Mouse (Mus musculus): ENCODE data around the gene Slit3. TPM values are rescaled to one million over a fixed set of nuclear protein-coding genes. Genes with fewer than 3 reads are reported as not detected.

Slit3 gene
- polyA plus RNA-seq, 1 experiment from 2014 or later = 3.5 TPM

GRCm38 (mm10) chr11:35440186-35440585 lies 319.2 kb downstream of the Slit3 start:
- DNase-seq = peak; percentile 60
- no peak overlapping the region for H3K4me3 ChIP-seq (replicated peaks; ENCODE audit: low read depth, low read length)
- H3K27me3 ChIP-seq (ENCODE audit: control insufficient read depth, insufficient read depth, low read length) = peaks cover 4% of the 10 kb centered on the region; the same call in 1 of the 2 replicates
- no peak overlapping the region for H3K27ac ChIP-seq (replicated peaks; ENCODE audit: low read depth, low read length)
- H3K9ac ChIP-seq (replicated peaks; ENCODE audit: low read length) = no peak overlapping the region
- ATAC-seq (ENCODE audit: low FRiP score, low TSS enrichment) = peak; percentile 63; the same call in 1 of the 2 replicates
- no peaks in the 10 kb centered on the region for H3K4me1 ChIP-seq (ENCODE audit: control insufficient read depth, insufficient read depth, low read length)
- WGBS = 9% methylated on average over 11 of the region's 11 CpGs
- no peaks in the 10 kb centered on the region for H3K9me3 ChIP-seq (ENCODE audit: control insufficient read depth, low read length)
- H3K36me3 ChIP-seq (ENCODE audit: control insufficient read depth, insufficient read depth, low read length) = no peaks in the 10 kb centered on the region
- no peak overlapping the region for H3K4me2 ChIP-seq (ENCODE audit: low read length)

GRCm38 (mm10) chr11:35444489-35445100 lies 323.6 kb downstream of the Slit3 start:
- no peak for DNase-seq
- Histone ChIP-seq H3K9me3 (ENCODE audit: control insufficient read depth, low read length) (no peaks in the 10 kb centered on the region), H3K27me3 (ENCODE audit: control insufficient read depth, insufficient read depth, low read length) (peaks cover 41% of the 10 kb centered on the region), H3K9ac (replicated peaks; ENCODE audit: low read length) (no peak overlapping the region), H3K4me3 (replicated peaks; ENCODE audit: low read depth, low read length) (no peak overlapping the region), H3K4me1 (ENCODE audit: control insufficient read depth, insufficient read depth, low read length) (no peaks in the 10 kb centered on the region), H3K27ac (replicated peaks; ENCODE audit: low read depth, low read length) (no peak overlapping the region), H3K36me3 (ENCODE audit: control insufficient read depth, insufficient read depth, low read length) (no peaks in the 10 kb centered on the region), H3K4me2 (ENCODE audit: low read length) (no peak overlapping the region)
- ATAC-seq (ENCODE audit: low FRiP score, low TSS enrichment) = no peak
- WGBS = 30% methylated on average over 6 of the region's 6 CpGs

GRCm38 (mm10) chr11:35447951-35448350 lies 326.9 kb downstream of the Slit3 start:
- WGBS = 86% methylated on average over 9 of the region's 9 CpGs
- ATAC-seq (ENCODE audit: low FRiP score, low TSS enrichment) = no peak
- H3K9me3 ChIP-seq (ENCODE audit: control insufficient read depth, low read length) = no peaks in the 10 kb centered on the region
- no peak overlapping the region for H3K27ac ChIP-seq (replicated peaks; ENCODE audit: low read depth, low read length)
- H3K9ac ChIP-seq (replicated peaks; ENCODE audit: low read length) = no peak overlapping the region
- peaks cover 63% of the 10 kb centered on the region for H3K27me3 ChIP-seq (ENCODE audit: control insufficient read depth, insufficient read depth, low read length)
- no peak overlapping the region for H3K4me2 ChIP-seq (ENCODE audit: low read length)
- no peak for DNase-seq
- H3K4me3 ChIP-seq (replicated peaks; ENCODE audit: low read depth, low read length) = no peak overlapping the region
- 0 out of 2 replicates have a peak, but pooled peaks cover 3% of the 10 kb centered on the region for H3K4me1 ChIP-seq (ENCODE audit: control insufficient read depth, insufficient read depth, low read length)
- no peaks in the 10 kb centered on the region for H3K36me3 ChIP-seq (ENCODE audit: control insufficient read depth, insufficient read depth, low read length)

GRCm38 (mm10) chr11:35449199-35449598 lies 328.2 kb downstream of the Slit3 start:
- peaks cover 10% of the 10 kb centered on the region; the same call in 1 of the 2 replicates for H3K4me1 ChIP-seq (ENCODE audit: control insufficient read depth, insufficient read depth, low read length)
- no peak overlapping the region for H3K9ac ChIP-seq (replicated peaks; ENCODE audit: low read length)
- H3K4me3 ChIP-seq (replicated peaks; ENCODE audit: low read depth, low read length) = no peak overlapping the region
- no peak overlapping the region for H3K27ac ChIP-seq (replicated peaks; ENCODE audit: low read depth, low read length)
- no peak overlapping the region for H3K4me2 ChIP-seq (ENCODE audit: low read length)
- WGBS = 84% methylated on average over 6 of the region's 6 CpGs
- H3K36me3 ChIP-seq (ENCODE audit: control insufficient read depth, insufficient read depth, low read length) = no peaks in the 10 kb centered on the region
- ATAC-seq (ENCODE audit: low FRiP score, low TSS enrichment) = no peak
- H3K9me3 ChIP-seq (ENCODE audit: control insufficient read depth, low read length) = no peaks in the 10 kb centered on the region
- H3K27me3 ChIP-seq (ENCODE audit: control insufficient read depth, insufficient read depth, low read length) = peaks cover 73% of the 10 kb centered on the region
- DNase-seq = no peak

GRCm38 (mm10) chr11:35451636-35452035 lies 330.6 kb downstream of the Slit3 start:
- ATAC-seq (ENCODE audit: low FRiP score, low TSS enrichment) (no peak), DNase-seq (peak; percentile 83)
- Histone ChIP-seq H3K4me2 (ENCODE audit: low read length) (no peak overlapping the region), H3K9me3 (ENCODE audit: control insufficient read depth, low read length) (no peaks in the 10 kb centered on the region), H3K27me3 (ENCODE audit: control insufficient read depth, insufficient read depth, low read length) (peaks cover 61% of the 10 kb centered on the region), H3K36me3 (ENCODE audit: control insufficient read depth, insufficient read depth, low read length) (no peaks in the 10 kb centered on the region), H3K27ac (replicated peaks; ENCODE audit: low read depth, low read length) (no peak overlapping the region), H3K9ac (replicated peaks; ENCODE audit: low read length) (no peak overlapping the region), H3K4me1 (ENCODE audit: control insufficient read depth, insufficient read depth, low read length) (peaks cover 19% of the 10 kb centered on the region; the same call in 1 of the 2 replicates), H3K4me3 (replicated peaks; ENCODE audit: low read depth, low read length) (no peak overlapping the region)
- WGBS = 30% methylated on average over 4 of the region's 4 CpGs

- Histone ChIP-seq H3K9ac (replicated peaks; ENCODE audit: low read length) (no peak overlapping the region), H3K27me3 (ENCODE audit: control insufficient read depth, insufficient read depth, low read length) (peaks cover 63% of the 10 kb centered on the region), H3K36me3 (ENCODE audit: control insufficient read depth, insufficient read depth, low read length) (no peaks in the 10 kb centered on the region), H3K9me3 (ENCODE audit: control insufficient read depth, low read length) (no peaks in the 10 kb centered on the region), H3K27ac (replicated peaks; ENCODE audit: low read depth, low read length) (no peak overlapping the region), H3K4me2 (ENCODE audit: low read length) (no peak overlapping the region), H3K4me1 (ENCODE audit: control insufficient read depth, insufficient read depth, low read length) (peaks cover 19% of the 10 kb centered on the region; the same call in 1 of the 2 replicates), H3K4me3 (replicated peaks; ENCODE audit: low read depth, low read length) (no peak overlapping the region)
- WGBS = 18% methylated on average over 5 of the region's 5 CpGs
- DNase-seq = peak; percentile 84
- peak; percentile 65; the same call in 1 of the 2 replicates for ATAC-seq (ENCODE audit: low FRiP score, low TSS enrichment)
Measured at GRCm38 (mm10) chr11:35452413-35452812, 331.4 kb downstream of the Slit3 start.

- peaks cover 52% of the 10 kb centered on the region for H3K27me3 ChIP-seq (ENCODE audit: control insufficient read depth, insufficient read depth, low read length)
- 4% methylated on average over 10 of the region's 10 CpGs for WGBS
- no peaks in the 10 kb centered on the region for H3K9me3 ChIP-seq (ENCODE audit: control insufficient read depth, low read length)
- peak; percentile 73 for DNase-seq
- H3K9ac ChIP-seq (replicated peaks; ENCODE audit: low read length) = 0 out of 2 replicates have a peak overlapping the region, but pooled peaks have one; percentile 21
- no peak overlapping the region for H3K4me3 ChIP-seq (replicated peaks; ENCODE audit: low read depth, low read length)
- no peaks in the 10 kb centered on the region for H3K36me3 ChIP-seq (ENCODE audit: control insufficient read depth, insufficient read depth, low read length)
- peak overlapping the region; percentile 19; the same call in 1 of the 2 replicates for H3K4me2 ChIP-seq (ENCODE audit: low read length)
- H3K4me1 ChIP-seq (ENCODE audit: control insufficient read depth, insufficient read depth, low read length) = peaks cover 19% of the 10 kb centered on the region; the same call in 1 of the 2 replicates
- H3K27ac ChIP-seq (replicated peaks; ENCODE audit: low read depth, low read length) = no peak overlapping the region
- peak; percentile 79; the same call in 1 of the 2 replicates for ATAC-seq (ENCODE audit: low FRiP score, low TSS enrichment)
Measured at GRCm38 (mm10) chr11:35454191-35454725, 333.2 kb downstream of the Slit3 start.

GRCm38 (mm10) chr11:35454781-35455180 lies 333.8 kb downstream of the Slit3 start:
- no peak overlapping the region for H3K4me3 ChIP-seq (replicated peaks; ENCODE audit: low read depth, low read length)
- ATAC-seq (ENCODE audit: low FRiP score, low TSS enrichment) (peak; percentile 37; the same call in 1 of the 2 replicates), DNase-seq (peak; percentile 63)
- no peaks in the 10 kb centered on the region for H3K9me3 ChIP-seq (ENCODE audit: control insufficient read depth, low read length)
- H3K27ac ChIP-seq (replicated peaks; ENCODE audit: low read depth, low read length) = no peak overlapping the region
- WGBS = 2% methylated on average over 4 of the region's 4 CpGs
- H3K36me3 ChIP-seq (ENCODE audit: control insufficient read depth, insufficient read depth, low read length) = no peaks in the 10 kb centered on the region
- H3K4me1 ChIP-seq (ENCODE audit: control insufficient read depth, insufficient read depth, low read length) = peaks cover 19% of the 10 kb centered on the region; the same call in 1 of the 2 replicates
- H3K4me2 ChIP-seq (ENCODE audit: low read length) = no peak overlapping the region
- H3K9ac ChIP-seq (replicated peaks; ENCODE audit: low read length) = no peak overlapping the region
- H3K27me3 ChIP-seq (ENCODE audit: control insufficient read depth, insufficient read depth, low read length) = peaks cover 47% of the 10 kb centered on the region

GRCm38 (mm10) chr11:35458068-35458467 lies 337.0 kb downstream of the Slit3 start:
- no peaks in the 10 kb centered on the region for H3K36me3 ChIP-seq (ENCODE audit: control insufficient read depth, insufficient read depth, low read length)
- ATAC-seq (ENCODE audit: low FRiP score, low TSS enrichment) = no peak
- no peak for DNase-seq
- H3K9me3 ChIP-seq (ENCODE audit: control insufficient read depth, low read length) = no peaks in the 10 kb centered on the region
- no peak overlapping the region for H3K4me3 ChIP-seq (replicated peaks; ENCODE audit: low read depth, low read length)
- H3K4me2 ChIP-seq (ENCODE audit: low read length) = no peak overlapping the region
- peaks cover 16% of the 10 kb centered on the region; the same call in 1 of the 2 replicates for H3K4me1 ChIP-seq (ENCODE audit: control insufficient read depth, insufficient read depth, low read length)
- peaks cover 33% of the 10 kb centered on the region for H3K27me3 ChIP-seq (ENCODE audit: control insufficient read depth, insufficient read depth, low read length)
- 81% methylated on average over 2 of the region's 2 CpGs for WGBS
- no peak overlapping the region for H3K9ac ChIP-seq (replicated peaks; ENCODE audit: low read length)
- H3K27ac ChIP-seq (replicated peaks; ENCODE audit: low read depth, low read length) = no peak overlapping the region

All from midbrain, embryonic 14.5 days (tissue).